Mouse (Mus musculus) hindbrain, postnatal 0 days (tissue): Measurements from ENCODE around the gene Rgs6. TPM values are rescaled to one million over a fixed set of nuclear protein-coding genes. Genes with fewer than 3 reads are reported as not detected.

Source experiments
- ATAC-seq: fragments of 200-750 bp; cut with Nextera tagmentation; 2 replicates; pipeline ENCODE4 v1.8.0; 2017; ENCODE audit warnings: mild to moderate bottlenecking, moderate TSS enrichment, moderate library complexity
- DNase-seq: peaks from one replicate; pipeline ENCODE4 v3.0.0-alpha.2; 2015; ENCODE audit warnings: low spot score
- H3K27ac ChIP-seq: fragments of 300-500 bp; sonication (generic); 2 replicates; pipeline ENCODE4 v1.5.1; 2014; ENCODE audit warnings: mild to moderate bottlenecking
- H3K27me3 ChIP-seq: fragments of 300-500 bp; sonication (generic); 2 replicates; pipeline ENCODE4 v1.6.1; 2014; ENCODE audit warnings: low read length, mixed read lengths; ENCODE audit not compliant: insufficient read depth
- H3K36me3 ChIP-seq: fragments of 300-500 bp; sonication (generic); 2 replicates; pipeline ENCODE4 v1.6.1; 2014; ENCODE audit warnings: low read length, mixed read lengths; ENCODE audit not compliant: insufficient read depth
- H3K4me1 ChIP-seq: fragments of 300-500 bp; sonication (generic); 2 replicates; pipeline ENCODE4 v1.6.1; 2014; ENCODE audit warnings: antibody characterized with exemption, low read length, mixed read lengths; ENCODE audit not compliant: insufficient read depth
- H3K4me2 ChIP-seq: fragments of 300-500 bp; sonication (generic); 2 replicates; pipeline ENCODE4 v1.6.1; 2014; ENCODE audit warnings: low read depth, mild to moderate bottlenecking, low read length, moderate library complexity, mixed read lengths
- H3K4me3 ChIP-seq: fragments of 300-500 bp; sonication (generic); 2 replicates; pipeline ENCODE4 v1.5.1; 2014; ENCODE audit warnings: low read length
- H3K9ac ChIP-seq: fragments of 300-500 bp; sonication (generic); replicated peaks from 2 replicates; pipeline ENCODE4 v1.6.1; 2014; ENCODE audit warnings: mild to moderate bottlenecking, low read length, moderate library complexity, mixed read lengths
- H3K9me3 ChIP-seq: fragments of 300-500 bp; sonication (generic); 2 replicates; pipeline ENCODE4 v1.6.1; 2016; ENCODE audit warnings: low read length, mixed read lengths
- CTCF ChIP-seq: IDR thresholded peaks from 2 replicates; pipeline ENCODE4 v1.5.1; 2016; ENCODE audit warnings: antibody characterized with exemption, control low read depth, low read depth
- WGBS: fragments of 180-500 bp; shearing (Covaris S2); extraction: QIAGEN DNeasy Blood & Tissue Kit; methylation state at CpG from one replicate; pipeline ENCODE4 v1.1.7; 2014; 5-methylcytosine and 5-hydroxymethylcytosine counted together
- polyA plus RNA-seq: library from polyadenylated mRNA; unstranded; fragments of >200 nt; fragmentation: Nextera tagmentation; extraction: Ambion mirVana; gene quantifications from 2 replicates; pipeline ENCODE4 v1.2.1, GENCODE M21; 2015
- total RNA-seq: library from RNA; depleted of rRNA; stranded (reverse); fragments of >200 nt; gene quantifications from 2 replicates; pipeline ENCODE4 v1.2.3, GENCODE M21; 2014

Gene Rgs6
- total and polyA plus RNA-seq, 2 experiments from 2014 or later, result 14.3 to 16.4 TPM

DNA sequence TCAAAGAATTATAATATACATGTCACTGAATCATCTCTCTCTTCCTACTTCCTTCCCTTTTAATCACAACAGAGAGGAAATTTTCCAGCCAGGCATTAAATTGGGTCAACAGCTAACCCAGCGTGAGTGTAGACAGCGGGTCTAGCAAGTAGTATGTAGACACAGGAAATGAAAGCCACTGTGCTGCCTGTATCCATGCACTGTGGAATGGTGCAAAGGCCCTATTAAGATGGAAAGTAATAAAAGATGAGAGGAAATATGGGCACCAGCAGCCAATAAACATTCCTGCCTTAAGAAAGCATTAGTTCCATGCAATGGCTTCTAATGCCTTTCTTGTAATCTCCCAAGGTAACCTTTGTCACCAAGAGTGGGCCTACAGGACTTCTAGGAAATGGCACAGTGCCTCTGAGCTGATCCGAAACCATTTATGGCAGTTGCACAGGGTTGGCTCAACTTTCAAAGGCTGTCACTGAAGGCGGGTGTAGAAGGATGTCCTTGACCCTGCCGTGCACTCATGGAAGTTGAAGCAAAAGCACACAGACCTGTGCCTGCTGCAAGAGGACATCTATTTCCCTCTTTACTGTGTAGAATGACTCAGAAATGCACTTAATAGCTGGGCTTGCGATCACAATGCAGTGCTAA, 347.1 kb downstream of the Rgs6 start:
- DNase-seq, result peak; percentile 22

DNA sequence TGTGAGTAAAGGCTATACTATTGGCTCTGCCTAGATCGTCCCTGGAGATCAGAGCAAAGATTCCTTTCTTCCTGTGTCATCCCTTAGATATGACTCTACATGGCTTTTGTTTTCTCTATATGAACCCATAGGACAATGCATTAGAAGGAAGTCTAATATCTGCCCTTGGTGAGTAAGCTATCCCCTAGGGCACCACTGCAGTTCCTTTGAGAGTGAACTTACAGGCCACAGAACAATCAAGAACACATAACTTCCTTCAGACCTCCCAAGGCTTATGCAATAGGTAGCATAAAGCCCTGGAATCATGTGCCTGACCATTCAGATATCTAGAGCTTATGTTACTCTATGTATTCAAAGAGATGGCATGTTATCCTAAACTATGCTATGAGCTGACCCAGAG, 347.7 kb downstream of the Rgs6 start:
- Histone ChIP-seq H3K4me1 (no peaks in the 10 kb centered on the region), H3K36me3 (no peaks in the 10 kb centered on the region), H3K27me3 (no peaks in the 10 kb centered on the region), H3K9ac (no peak overlapping the region), H3K9me3 (no peaks in the 10 kb centered on the region), H3K4me2 (no peak overlapping the region), H3K4me3 (no peak overlapping the region), H3K27ac (no peak overlapping the region)
- TF ChIP-seq CTCF, result no peak
- DNase-seq, result no peak
- WGBS, result 97% methylated on average over 1 of the region's 1 CpGs
- no peak for ATAC-seq

More for the DNA sequence above, 347.1 kb downstream of the Rgs6 start:
- Histone ChIP-seq H3K36me3 (no peaks in the 10 kb centered on the region), H3K4me1 (no peaks in the 10 kb centered on the region), H3K27ac (no peak overlapping the region), H3K4me2 (no peak overlapping the region), H3K27me3 (no peaks in the 10 kb centered on the region), H3K4me3 (no peak overlapping the region), H3K9me3 (no peaks in the 10 kb centered on the region), H3K9ac (no peak overlapping the region)
- 65% methylated on average over 6 of the region's 6 CpGs for WGBS
- TF ChIP-seq CTCF, result no peak
- ATAC-seq, result peak; percentile 76

DNA sequence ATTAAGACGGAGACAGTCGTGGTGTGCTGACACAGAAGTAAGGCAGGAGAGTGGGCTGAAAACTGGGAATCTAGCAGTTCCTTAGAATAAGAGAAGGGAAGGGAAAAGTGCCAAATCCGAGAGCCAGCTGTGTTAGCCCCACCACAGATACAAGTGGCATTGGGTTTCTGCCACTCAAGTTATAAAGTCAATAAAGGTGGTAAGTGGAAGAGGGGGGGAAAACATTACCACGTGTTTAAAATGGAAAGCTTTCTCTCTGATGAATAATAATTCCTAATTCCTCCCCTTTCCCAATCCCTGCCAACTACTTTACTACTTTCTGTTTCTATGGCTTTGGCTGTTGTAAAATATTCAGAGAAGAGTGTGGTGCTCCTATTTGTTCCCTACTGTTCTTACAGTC, 352.4 kb downstream of the Rgs6 start:
- WGBS, result 65% methylated on average over 4 of the region's 4 CpGs
- H3K36me3 ChIP-seq, result no peaks in the 10 kb centered on the region
- no peak overlapping the region for H3K4me2 ChIP-seq
- no peak for TF ChIP-seq CTCF
- ATAC-seq (no peak), DNase-seq (no peak)
- no peak overlapping the region for H3K9ac ChIP-seq
- no peak overlapping the region for H3K27ac ChIP-seq
- H3K27me3 ChIP-seq, result no peaks in the 10 kb centered on the region
- H3K4me3 ChIP-seq, result no peak overlapping the region
- no peaks in the 10 kb centered on the region for H3K4me1 ChIP-seq
- no peaks in the 10 kb centered on the region for H3K9me3 ChIP-seq

DNA sequence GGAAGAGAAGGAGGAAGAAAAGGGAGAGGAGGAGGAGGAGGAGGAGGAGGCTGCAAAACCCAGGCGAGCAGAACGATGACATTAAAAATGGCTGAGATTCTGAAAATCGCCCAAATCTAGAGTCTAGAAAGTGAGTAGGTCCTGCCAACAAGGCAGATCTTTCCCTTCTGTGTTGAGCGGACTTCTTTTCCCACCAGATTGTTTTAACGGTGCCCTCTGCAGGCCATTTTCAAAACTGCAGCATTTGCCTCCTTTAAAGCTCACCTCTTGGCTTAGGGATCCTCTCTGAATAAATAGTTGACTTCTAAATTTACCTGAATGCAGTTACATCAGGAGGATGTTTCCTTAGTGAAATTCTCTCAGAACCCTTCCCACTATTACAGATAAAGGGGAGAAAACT, 358.4 kb downstream of the Rgs6 start:
- H3K27me3 ChIP-seq, result no peaks in the 10 kb centered on the region
- peak; percentile 87 for TF ChIP-seq CTCF

GRCm38 (mm10) chr12:82961111-82961510, 373.0 kb downstream of the Rgs6 start:
- Histone ChIP-seq H3K9me3 (no peaks in the 10 kb centered on the region), H3K4me1 (0 out of 2 replicates have a peak, but pooled peaks cover 6% of the 10 kb centered on the region), H3K27me3 (no peaks in the 10 kb centered on the region), H3K9ac (no peak overlapping the region), H3K4me3 (no peak overlapping the region), H3K27ac (no peak overlapping the region), H3K4me2 (no peak overlapping the region), H3K36me3 (no peaks in the 10 kb centered on the region)
- TF ChIP-seq CTCF, result no peak
- 80% methylated on average over 9 of the region's 9 CpGs for WGBS
- no peak for DNase-seq
- ATAC-seq, result no peak

More for the DNA sequence above, 358.4 kb downstream of the Rgs6 start:
- no peak overlapping the region for H3K9ac ChIP-seq
- no peak overlapping the region for H3K27ac ChIP-seq
- H3K36me3 ChIP-seq, result no peaks in the 10 kb centered on the region
- no peaks in the 10 kb centered on the region for H3K9me3 ChIP-seq
- 11% methylated on average over 5 of the region's 5 CpGs for WGBS
- ATAC-seq (peak; percentile 40; the same call in 1 of the 2 replicates), DNase-seq (peak; percentile 90)
- H3K4me3 ChIP-seq, result no peak overlapping the region
- no peak overlapping the region for H3K4me2 ChIP-seq
- no peaks in the 10 kb centered on the region for H3K4me1 ChIP-seq

DNA sequence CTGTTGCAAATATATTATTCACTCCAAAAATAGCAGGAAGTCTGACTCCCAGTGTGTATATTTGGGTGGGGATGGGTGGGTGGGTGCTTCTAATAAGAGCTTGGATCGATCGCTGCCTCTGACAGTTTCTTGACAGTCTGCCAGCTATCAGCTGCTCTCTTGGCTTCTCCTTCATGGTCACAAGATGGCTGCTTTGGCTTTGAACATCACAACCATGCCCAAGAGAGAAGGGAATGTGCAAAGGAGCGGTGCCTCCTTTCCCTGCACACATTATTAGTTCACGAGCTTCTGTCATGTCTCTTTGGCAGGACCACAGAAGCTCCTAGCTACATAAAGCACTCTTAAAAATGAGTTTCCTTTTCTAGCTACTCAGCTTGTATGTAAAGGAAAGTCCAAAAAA, 373.8 kb downstream of the Rgs6 start:
- 36% methylated on average over 4 of the region's 4 CpGs for WGBS
- no peak for TF ChIP-seq CTCF
- Histone ChIP-seq H3K27me3 (no peaks in the 10 kb centered on the region), H3K4me1 (0 out of 2 replicates have a peak, but pooled peaks cover 6% of the 10 kb centered on the region), H3K4me2 (no peak overlapping the region), H3K9ac (no peak overlapping the region), H3K4me3 (no peak overlapping the region), H3K9me3 (no peaks in the 10 kb centered on the region), H3K36me3 (no peaks in the 10 kb centered on the region), H3K27ac (no peak overlapping the region)
- DNase-seq (peak; percentile 48), ATAC-seq (no peak)

- H3K9ac ChIP-seq, result no peak overlapping the region
- no peak overlapping the region for H3K27ac ChIP-seq
- H3K4me3 ChIP-seq, result no peak overlapping the region
- 33% methylated on average over 4 of the region's 4 CpGs for WGBS
- no peaks in the 10 kb centered on the region for H3K27me3 ChIP-seq
- peak; percentile 35 for DNase-seq
- no peak overlapping the region for H3K4me2 ChIP-seq
- no peaks in the 10 kb centered on the region for H3K4me1 ChIP-seq
- H3K36me3 ChIP-seq, result no peaks in the 10 kb centered on the region
- H3K9me3 ChIP-seq, result no peaks in the 10 kb centered on the region
- no peak for ATAC-seq
- TF ChIP-seq CTCF, result no peak
These were observed 382.5 kb downstream of the Rgs6 start for GRCm38 (mm10) chr12:82970521-82971105.
